Mouse (Mus musculus): ENCODE results near the gene Ppm1m.

DNA sequence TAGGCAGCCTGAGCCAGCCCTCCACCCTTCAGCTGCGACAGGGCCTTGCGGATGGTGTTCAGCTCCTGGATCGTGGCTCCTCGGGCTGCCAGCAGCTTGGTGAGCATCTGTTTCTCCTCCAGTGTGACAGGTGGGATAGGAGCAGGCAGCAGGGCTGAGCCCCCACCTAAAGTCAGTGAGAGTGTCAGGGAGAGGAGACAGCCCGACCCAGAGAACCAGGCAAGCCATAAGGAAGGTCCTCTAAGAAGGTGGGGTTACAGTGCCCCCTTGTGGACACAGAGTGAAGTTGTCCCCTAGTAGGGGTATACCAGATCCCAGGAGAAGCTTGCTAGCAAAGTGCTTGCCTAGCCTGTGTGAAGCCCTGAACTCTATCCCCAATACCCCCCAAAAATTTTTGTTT, 43.1 kb downstream of the Ppm1m start:
- TF ChIP-seq CTCF (IDR thresholded peaks at IDR 0.05; ENCODE audit: borderline replicate concordance, insufficient read depth, low read length) (no peak), POLR2A (IDR thresholded peaks at IDR 0.05; ENCODE audit: low read depth, low read length) (no peak)
